8 mouse cellular contexts compared by ENCODE assay signal in genomic region chr14:54603038-54603654, GRCm38 (mm10). TPM values are rescaled to one million over a fixed set of nuclear protein-coding genes. Genes with fewer than 3 reads are reported as not detected.
DNase-seq lines count a peak whose midpoint lies in the region; ATAC-seq lines count a peak whose summit lies in the region.

No protein-coding gene starts in this region.

- ATAC-seq in erythroblast, adult 5-6 weeks (replicated peaks; ENCODE audit: low FRiP score, poor library complexity, severe bottlenecking): peak; percentile 94
- ATAC-seq in kidney, embryonic 15.5 days (replicated peaks; ENCODE audit: low FRiP score): peak; percentile 99
- peak; percentile 100 for ATAC-seq in monocyte, adult 5-6 weeks (replicated peaks; ENCODE audit: insufficient number of reproducible peaks, low FRiP score, low TSS enrichment, poor library complexity, severe bottlenecking)

- under 1% methylated on average over 46 of the region's 46 CpGs for WGBS in heart, embryonic 10.5 days
- under 1% methylated on average over 46 of the region's 46 CpGs for WGBS in kidney, embryonic 15.5 days

- H3K4me1 ChIP-seq in heart, embryonic 10.5 days: peaks cover 21% of the 10 kb centered on the region
- H3K4me1 ChIP-seq in kidney, embryonic 15.5 days: peaks cover 20% of the 10 kb centered on the region

- DNase-seq in B cell, adult 2 months: peak; percentile 92 to 95
- peak; percentile 99 for DNase-seq in brain, adult 2 months (ENCODE audit: low read depth, low spot score)
- DNase-seq in heart, embryonic 10.5 days (ENCODE audit: low spot score): peak; percentile 99
- peak; percentile 98 for DNase-seq in liver
- DNase-seq in spleen, postnatal 4 days (ENCODE audit: low spot score in 2 of 2): peak; percentile 94 to 95

- peak overlapping the region; percentile 76 for H3K4me3 ChIP-seq in heart, embryonic 10.5 days
- H3K4me3 ChIP-seq in kidney, embryonic 15.5 days (replicated peaks): peak overlapping the region; percentile 61

- H3K9me3 ChIP-seq in heart, embryonic 10.5 days: no peaks in the 10 kb centered on the region
- no peaks in the 10 kb centered on the region for H3K9me3 ChIP-seq in kidney, embryonic 15.5 days (replicated peaks)

- H3K9ac ChIP-seq in kidney, embryonic 15.5 days: peak overlapping the region; percentile 60

- peak overlapping the region; percentile 55 for H3K4me2 ChIP-seq in kidney, embryonic 15.5 days

- H3K36me3 ChIP-seq in heart, embryonic 10.5 days: peaks cover 4% of the 10 kb centered on the region; the same call in 1 of the 2 replicates
- peaks cover 5% of the 10 kb centered on the region for H3K36me3 ChIP-seq in kidney, embryonic 15.5 days

- peak overlapping the region; percentile 98 for H3K27ac ChIP-seq in heart, embryonic 10.5 days
- H3K27ac ChIP-seq in kidney, embryonic 15.5 days: peak overlapping the region; percentile 92

- no peaks in the 10 kb centered on the region for H3K27me3 ChIP-seq in heart, embryonic 10.5 days (ENCODE audit: insufficient read depth, poor library complexity, severe bottlenecking)
- H3K27me3 ChIP-seq in kidney, embryonic 15.5 days: no peaks in the 10 kb centered on the region

RNA-seq across cellular contexts. Expression of gene 4931414P19Rik, which starts 2.6 kb away (rescaled TPM):
- total RNA-seq in erythroblast, adult 5-6 weeks (2015; ENCODE audit: low replicate concordance): 1.3 and 4.4 TPM in 2 replicates
- 1.0 and 1.4 TPM in 2 replicates for total RNA-seq in erythroblast, adult 5-6 weeks (2017; ENCODE audit: low replicate concordance)
- 7.7 and 8.3 TPM in 2 replicates for polyA plus RNA-seq in heart, embryonic 10.5 days (2016; fragmentation: Nextera tagmentation; extraction: Ambion mirVana)
- polyA plus RNA-seq in kidney, embryonic 15.5 days (2015; fragmentation: Nextera tagmentation; extraction: Ambion mirVana): 10.2 and 11.3 TPM in 2 replicates
- 0.21 to 3.2 TPM (median 2.4 TPM) in 3 replicates for total RNA-seq in monocyte, adult 5-6 weeks (2017)

RNA-seq across cellular contexts. Expression of gene Psmb5, which starts 14.7 kb away (rescaled TPM):
- total RNA-seq in erythroblast, adult 5-6 weeks (2015; ENCODE audit: low replicate concordance): 47.7 and 51.0 TPM in 2 replicates
- 12.9 and 18.1 TPM in 2 replicates for total RNA-seq in erythroblast, adult 5-6 weeks (2017; ENCODE audit: low replicate concordance)
- 392 and 455 TPM in 2 replicates for polyA plus RNA-seq in heart, embryonic 10.5 days (2016; fragmentation: Nextera tagmentation; extraction: Ambion mirVana)
- 422 and 424 TPM in 2 replicates for polyA plus RNA-seq in kidney, embryonic 15.5 days (2015; fragmentation: Nextera tagmentation; extraction: Ambion mirVana)
- 30.4 to 56.5 TPM (median 43.4 TPM) in 3 replicates for total RNA-seq in monocyte, adult 5-6 weeks (2017)

RNA-seq across cellular contexts. Expression of gene Psmb11, which starts 18.1 kb away (rescaled TPM):
- not detected in 2 replicates for total RNA-seq in erythroblast, adult 5-6 weeks (2015; ENCODE audit: low replicate concordance)
- 0.26 TPM in 1 of 2 replicates, not detected in the other for total RNA-seq in erythroblast, adult 5-6 weeks (2017; ENCODE audit: low replicate concordance)
- polyA plus RNA-seq in heart, embryonic 10.5 days (2016; fragmentation: Nextera tagmentation; extraction: Ambion mirVana): not detected in 2 replicates
- not detected in 2 replicates for polyA plus RNA-seq in kidney, embryonic 15.5 days (2015; fragmentation: Nextera tagmentation; extraction: Ambion mirVana)
- total RNA-seq in monocyte, adult 5-6 weeks (2017): not detected in 3 replicates

RNA-seq across cellular contexts. Expression of gene Ajuba, which starts 25.8 kb away (rescaled TPM):
- total RNA-seq in erythroblast, adult 5-6 weeks (2015; ENCODE audit: low replicate concordance): not detected in 2 replicates
- total RNA-seq in erythroblast, adult 5-6 weeks (2017; ENCODE audit: low replicate concordance): 0.85 TPM in 1 of 2 replicates, not detected in the other
- 43.0 and 62.5 TPM in 2 replicates for polyA plus RNA-seq in heart, embryonic 10.5 days (2016; fragmentation: Nextera tagmentation; extraction: Ambion mirVana)
- polyA plus RNA-seq in kidney, embryonic 15.5 days (2015; fragmentation: Nextera tagmentation; extraction: Ambion mirVana): 45.9 and 50.4 TPM in 2 replicates
- 0.43 to 2.9 TPM (median 0.67 TPM) in 3 replicates for total RNA-seq in monocyte, adult 5-6 weeks (2017)

RNA-seq across cellular contexts. Expression of gene Gm17606, which starts 37.6 kb away (rescaled TPM):
- total RNA-seq in erythroblast, adult 5-6 weeks (2015; ENCODE audit: low replicate concordance): not detected in 2 replicates
- total RNA-seq in erythroblast, adult 5-6 weeks (2017; ENCODE audit: low replicate concordance): not detected in 2 replicates
- not detected in 2 replicates for polyA plus RNA-seq in heart, embryonic 10.5 days (2016; fragmentation: Nextera tagmentation; extraction: Ambion mirVana)
- polyA plus RNA-seq in kidney, embryonic 15.5 days (2015; fragmentation: Nextera tagmentation; extraction: Ambion mirVana): not detected in 2 replicates
- not detected in 3 replicates for total RNA-seq in monocyte, adult 5-6 weeks (2017)

Comparison
In these comparisons a context has a peak if more than half of its experiments do, and no peak if none do; other contexts are left out.
1. Peak in every context shown above with its lines: DNase-seq, ATAC-seq, H3K4me3 ChIP-seq and H3K27ac ChIP-seq.